Mouse (Mus musculus) cerebellum, adult (tissue): ENCODE measurements at regions not wholly inside any gene's neighbourhood (a gene's known extent, or its start where the extent isn't known, plus 50 kb on each side); places are given as distances from the start of the nearest gene placed in this dataset.

ENCODE experiments used
- ATAC-seq: cut with Nextera tagmentation; 2 replicates; pipeline ENCODE4 v1.9.2; 2017; ENCODE audit warnings: mild to moderate bottlenecking, moderate library complexity, mixed read lengths; ENCODE audit not compliant: insufficient number of reproducible peaks, low FRiP score, low TSS enrichment

GRCm38 (mm10) chr15:59799124-59799815 lies 217.1 kb downstream of the 4933412E24Rik start:
- no peak for ATAC-seq

- ATAC-seq: no peak
Observed at GRCm38 (mm10) chr15:59798486-59798885, 217.9 kb downstream of the 4933412E24Rik start.

- ATAC-seq: peak; percentile 93
Observed at GRCm38 (mm10) chr15:59795717-59796116, 220.7 kb downstream of the 4933412E24Rik start.

- no peak for ATAC-seq
Observed at GRCm38 (mm10) chr15:59794871-59795270, 221.5 kb downstream of the 4933412E24Rik start.

- no peak for ATAC-seq
Observed at GRCm38 (mm10) chr15:59786706-59787425, 229.5 kb downstream of the 4933412E24Rik start.

GRCm38 (mm10) chr15:59785981-59786380 lies 230.4 kb downstream of the 4933412E24Rik start:
- ATAC-seq: no peak

- no peak for ATAC-seq
Observed at GRCm38 (mm10) chr15:59784556-59784929, 231.9 kb downstream of the 4933412E24Rik start.

GRCm38 (mm10) chr15:59783782-59784555 lies 232.4 kb downstream of the 4933412E24Rik start:
- ATAC-seq: no peak

- no peak for ATAC-seq
Observed at GRCm38 (mm10) chr15:59783393-59783781, 233.0 kb downstream of the 4933412E24Rik start.

GRCm38 (mm10) chr15:59780506-59780905 lies 235.9 kb downstream of the 4933412E24Rik start:
- ATAC-seq: no peak

- no peak for ATAC-seq
Observed at GRCm38 (mm10) chr15:59777307-59777871, 239.0 kb downstream of the 4933412E24Rik start.

- no peak for ATAC-seq
Observed at GRCm38 (mm10) chr15:59775781-59776180, 240.6 kb downstream of the 4933412E24Rik start.

GRCm38 (mm10) chr15:59773983-59774382 lies 242.4 kb downstream of the 4933412E24Rik start:
- no peak; the same call in 1 of the 2 replicates for ATAC-seq

GRCm38 (mm10) chr15:59772595-59772994 lies 243.8 kb downstream of the 4933412E24Rik start:
- ATAC-seq: no peak

GRCm38 (mm10) chr15:59762061-59762460 lies 254.4 kb downstream of the 4933412E24Rik start:
- no peak for ATAC-seq

GRCm38 (mm10) chr15:59760490-59760889 lies 255.9 kb downstream of the 4933412E24Rik start:
- ATAC-seq: no peak

- ATAC-seq: no peak; the same call in 1 of the 2 replicates
Observed at GRCm38 (mm10) chr15:59759566-59759965, 256.8 kb downstream of the 4933412E24Rik start.

GRCm38 (mm10) chr15:59758971-59759370 lies 257.4 kb downstream of the 4933412E24Rik start:
- ATAC-seq: no peak

GRCm38 (mm10) chr15:59756141-59756540 lies 260.3 kb downstream of the 4933412E24Rik start:
- no peak for ATAC-seq

GRCm38 (mm10) chr15:59754906-59755305 lies 261.5 kb downstream of the 4933412E24Rik start:
- ATAC-seq: no peak

- no peak for ATAC-seq
Observed at GRCm38 (mm10) chr15:59752277-59752676, 264.1 kb downstream of the 4933412E24Rik start.
